Mouse (Mus musculus): ENCODE results near the gene Prmt2.

DNA sequence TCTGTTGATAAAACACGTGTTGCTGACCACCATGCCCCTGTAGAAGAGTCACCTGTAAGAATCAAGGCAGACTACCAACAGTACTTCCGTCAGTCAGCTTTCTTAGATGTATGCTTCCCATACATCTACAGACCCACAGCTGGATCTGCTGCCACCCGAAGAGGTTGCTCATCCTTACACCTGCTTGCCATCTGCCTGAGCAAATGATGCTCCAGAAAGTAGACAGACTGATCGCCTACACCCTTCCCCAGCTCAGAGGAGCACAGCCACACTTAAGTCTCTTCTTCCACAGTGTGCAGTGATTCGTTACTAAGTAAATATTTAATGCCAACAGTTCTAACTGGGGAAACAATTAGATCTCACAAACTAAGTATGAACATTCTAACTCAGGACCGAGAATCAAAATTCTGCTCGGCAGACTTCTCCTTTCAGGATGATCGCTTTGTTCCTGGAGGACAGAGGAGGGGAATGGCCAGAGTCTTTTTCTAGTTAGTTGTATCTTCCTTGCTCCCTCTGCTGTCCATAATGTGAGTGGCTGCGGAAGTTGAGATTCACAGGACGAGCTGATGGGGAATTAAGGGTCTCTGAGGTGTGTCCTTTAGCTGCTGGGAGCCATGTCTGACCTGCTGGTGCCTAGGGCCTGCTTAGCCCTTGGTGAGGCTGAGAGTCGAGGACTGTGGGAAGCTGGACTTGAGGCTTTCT lies 22.8 kb upstream of the Prmt2 start:
- TF ChIP-seq GATA1 (IDR thresholded peaks at IDR 0.05; ENCODE audit: borderline replicate concordance, low read length) (no peak), FLI1 (IDR thresholded peaks at IDR 0.05; ENCODE audit: low read length) (no peak)
